14 mouse cellular contexts compared by ENCODE assay signal in genomic region chr9:37008090-37008489, GRCm38 (mm10).
DNase-seq lines count a peak whose midpoint lies in the region; ATAC-seq lines count a peak whose summit lies in the region.
"Had no signal": no experiment of that assay in that cellular context is flagged by ENCODE, and none has a peak within 500 bp of the region (broad histone marks: within the 10 kb centered on the region; RNA-seq: fewer than 3 reads in every experiment).

No protein-coding gene starts in this region.

- H3K9ac ChIP-seq in hindbrain, embryonic 12.5 days: no peak overlapping the region
- H3K9ac ChIP-seq in hindbrain, embryonic 16.5 days (ENCODE audit: low read depth, low read length): no peak overlapping the region
- no peak overlapping the region for H3K9ac ChIP-seq in liver, embryonic 11.5 days (ENCODE audit: low read depth, low read length)
- H3K9ac ChIP-seq: limb, embryonic 13.5 days had no signal

- H3K4me3 ChIP-seq in hindbrain, embryonic 12.5 days: no peak overlapping the region
- no peak overlapping the region for H3K4me3 ChIP-seq in hindbrain, embryonic 16.5 days (ENCODE audit: low read length)
- no peak overlapping the region for H3K4me3 ChIP-seq in liver, embryonic 11.5 days (ENCODE audit: low read depth, low read length)
- H3K4me3 ChIP-seq: heart, adult 2 months; limb, embryonic 13.5 days had no signal

- peaks cover 46% of the 10 kb centered on the region for H3K4me1 ChIP-seq in hindbrain, embryonic 12.5 days
- H3K4me1 ChIP-seq in hindbrain, embryonic 16.5 days (ENCODE audit: control insufficient read depth, insufficient read depth, low read depth, low read length): peaks cover 8% of the 10 kb centered on the region; the same call in 1 of the 2 replicates
- H3K4me1 ChIP-seq in liver, embryonic 11.5 days (replicated peaks; ENCODE audit: control insufficient read depth, insufficient read depth, low read length): no peaks in the 10 kb centered on the region

- H3K27me3 ChIP-seq in hindbrain, embryonic 12.5 days: no peaks in the 10 kb centered on the region
- no peaks in the 10 kb centered on the region; the same call in 1 of the 2 replicates for H3K27me3 ChIP-seq in hindbrain, embryonic 16.5 days (replicated peaks; ENCODE audit: control insufficient read depth, insufficient read depth, low read length)
- peaks cover 3% of the 10 kb centered on the region; the same call in 1 of the 2 replicates for H3K27me3 ChIP-seq in liver, embryonic 11.5 days (replicated peaks; ENCODE audit: control insufficient read depth, insufficient read depth, low read length)

- no peak overlapping the region for H3K4me2 ChIP-seq in hindbrain, embryonic 12.5 days (replicated peaks)
- H3K4me2 ChIP-seq in hindbrain, embryonic 16.5 days (ENCODE audit: low read length): no peak overlapping the region
- H3K4me2 ChIP-seq in liver, embryonic 11.5 days: no peak overlapping the region
- H3K4me2 ChIP-seq: limb, embryonic 13.5 days had no signal

- H3K36me3 ChIP-seq in hindbrain, embryonic 12.5 days: no peaks in the 10 kb centered on the region
- no peaks in the 10 kb centered on the region for H3K36me3 ChIP-seq in hindbrain, embryonic 16.5 days (ENCODE audit: control insufficient read depth, insufficient read depth, low read length)
- H3K36me3 ChIP-seq in liver, embryonic 11.5 days (ENCODE audit: control insufficient read depth, insufficient read depth, low read length): no peaks in the 10 kb centered on the region
- H3K36me3 ChIP-seq: limb, embryonic 13.5 days had no signal

- peak; percentile 54 for DNase-seq in Muller cell, postnatal 12 days (ENCODE audit: inconsistent ontology term)
- peak; percentile 63 for DNase-seq in embryo, embryonic 11.5 days (ENCODE audit: low read depth, low spot score)
- DNase-seq in kidney, postnatal 36 days: peak; percentile 15 to 40
- no peak for DNase-seq in spleen, postnatal 4 days (ENCODE audit: low spot score in 2 of 2)
- no peak for DNase-seq in liver, embryonic 11.5 days (ENCODE audit: low spot score)
- DNase-seq: cerebellum, postnatal 10 days; heart, adult 2 months; right cerebral cortex, postnatal 4 days; thymus, postnatal 25 days had no signal

- peak; percentile 15; the same call in 1 of the 2 replicates for ATAC-seq in hindbrain, embryonic 12.5 days (ENCODE audit: low FRiP score)
- no peak for ATAC-seq in hindbrain, embryonic 16.5 days
- no peak for ATAC-seq in liver, embryonic 11.5 days (replicated peaks; ENCODE audit: low FRiP score)
- ATAC-seq: CD4-positive, CD25-positive, alpha-beta regulatory T cell, adult 4 months had no signal

- no peak overlapping the region for H3K27ac ChIP-seq in hindbrain, embryonic 12.5 days
- no peak overlapping the region for H3K27ac ChIP-seq in hindbrain, embryonic 16.5 days (ENCODE audit: low read depth, low read length)
- H3K27ac ChIP-seq in liver, embryonic 11.5 days (ENCODE audit: low read depth, low read length): no peak overlapping the region
- H3K27ac ChIP-seq: heart, adult 2 months; limb, embryonic 13.5 days; macrophage had no signal

- WGBS in hindbrain, embryonic 12.5 days: 24% methylated on average over 5 of the region's 5 CpGs
- 20% methylated on average over 5 of the region's 5 CpGs for WGBS in hindbrain, embryonic 16.5 days
- WGBS in liver, embryonic 11.5 days: 71% methylated on average over 5 of the region's 5 CpGs

- H3K9me3 ChIP-seq in hindbrain, embryonic 12.5 days (replicated peaks): no peaks in the 10 kb centered on the region
- H3K9me3 ChIP-seq in hindbrain, embryonic 16.5 days (ENCODE audit: control insufficient read depth, low read length): no peaks in the 10 kb centered on the region
- no peaks in the 10 kb centered on the region for H3K9me3 ChIP-seq in liver, embryonic 11.5 days (ENCODE audit: control insufficient read depth, low read length)
- H3K9me3 ChIP-seq: limb, embryonic 13.5 days had no signal

Comparison
In these comparisons a context has a peak if more than half of its experiments do, and no peak if none do; other contexts are left out.
1. DNase-seq: peak in Muller cell, postnatal 12 days (single experiment), embryo, embryonic 11.5 days (single experiment) and kidney, postnatal 36 days (2 of 2); none in spleen, postnatal 4 days (0 of 2) and liver, embryonic 11.5 days (single experiment).